Mouse (Mus musculus) embryonic facial prominence, embryonic 10.5 days (tissue): ENCODE measurements around the gene Mab21l2. TPM values are rescaled to one million over a fixed set of nuclear protein-coding genes. Genes with fewer than 3 reads are reported as not detected.

ENCODE experiments used
- DNase-seq: peaks from one replicate; pipeline ENCODE4 v3.0.0-alpha.2; 2017; ENCODE audit warnings: low spot score
- H3K27ac ChIP-seq: fragments of 300-500 bp; sonication (generic); replicated peaks from 2 replicates; pipeline ENCODE4 v1.5.1; 2016; ENCODE audit warnings: mild to moderate bottlenecking
- H3K27me3 ChIP-seq: fragments of 300-500 bp; sonication (generic); replicated peaks from 2 replicates; pipeline ENCODE4 v1.6.1; 2016; ENCODE audit warnings: low read depth, mild to moderate bottlenecking; ENCODE audit not compliant: poor library complexity, severe bottlenecking
- H3K36me3 ChIP-seq: fragments of 300-500 bp; sonication (generic); replicated peaks from 2 replicates; pipeline ENCODE4 v1.6.1; 2016; ENCODE audit warnings: mild to moderate bottlenecking, moderate library complexity
- H3K4me1 ChIP-seq: fragments of 300-500 bp; sonication (generic); 2 replicates; pipeline ENCODE4 v1.6.1; 2016
- H3K4me3 ChIP-seq: fragments of 300-500 bp; sonication (generic); 2 replicates; pipeline ENCODE4 v1.5.1; 2016; ENCODE audit warnings: mild to moderate bottlenecking, moderate library complexity
- H3K9me3 ChIP-seq: fragments of 300-500 bp; sonication (generic); 2 replicates; pipeline ENCODE4 v1.6.1; 2016; ENCODE audit warnings: mild to moderate bottlenecking
- WGBS: fragments of 180-500 bp; shearing (Covaris S2); methylation state at CpG from one replicate; pipeline ENCODE4 v1.1.7; 2016; 5-methylcytosine and 5-hydroxymethylcytosine counted together
- polyA plus RNA-seq: library from polyadenylated mRNA; unstranded; fragments of >200 nt; fragmentation: Nextera tagmentation; extraction: Ambion mirVana; gene quantifications from 2 replicates; pipeline ENCODE4 v1.2.1, GENCODE M21; 2016

Mab21l2 gene
- polyA plus RNA-seq, 1 experiment from 2014 or later, result 134 TPM

GRCm38 (mm10) chr3:86550301-86551010 is 2.0 kb upstream of the Mab21l2 start:
- DNase-seq, result peak; percentile 76
- peaks cover 90% of the 10 kb centered on the region for H3K27me3 ChIP-seq
- peaks cover 7% of the 10 kb centered on the region; the same call in 1 of the 2 replicates for H3K36me3 ChIP-seq
- H3K4me1 ChIP-seq, result peaks cover 61% of the 10 kb centered on the region
- peak overlapping the region; percentile 83 for H3K4me3 ChIP-seq
- H3K9me3 ChIP-seq, result no peaks in the 10 kb centered on the region
- peak overlapping the region; percentile 88 for H3K27ac ChIP-seq
- 3% methylated on average over 22 of the region's 22 CpGs for WGBS

DNA sequence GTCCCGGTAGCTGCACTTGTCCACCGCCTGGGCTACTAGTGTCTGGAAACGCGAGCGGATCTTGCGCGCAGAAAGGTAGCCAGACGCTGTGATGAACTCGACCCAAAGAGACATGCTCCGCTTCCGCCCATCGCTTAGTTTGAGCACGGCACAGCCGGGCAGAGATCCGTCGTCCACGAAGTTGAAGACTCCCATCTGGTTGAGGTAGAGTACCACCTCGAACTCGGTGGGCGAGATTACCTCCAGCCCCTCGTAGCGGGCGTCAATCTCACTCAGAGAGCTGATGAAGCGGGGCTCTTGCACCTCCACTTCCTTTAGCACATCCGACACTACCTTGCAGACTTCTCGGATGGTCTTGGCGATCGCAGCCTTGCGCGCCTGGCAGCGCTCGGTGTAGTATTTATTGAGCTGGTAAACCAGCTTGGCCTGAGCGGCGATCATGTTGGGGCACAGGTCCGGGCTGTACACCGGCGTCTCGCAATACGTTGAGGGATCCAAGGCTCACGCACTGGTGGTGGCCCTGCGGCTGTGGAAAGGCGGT is 1.1 kb downstream of the Mab21l2 start:
- Histone ChIP-seq H3K27ac (peak overlapping the region; percentile 97), H3K9me3 (no peaks in the 10 kb centered on the region), H3K4me1 (peaks cover 57% of the 10 kb centered on the region), H3K27me3 (peaks cover 83% of the 10 kb centered on the region), H3K4me3 (peak overlapping the region; percentile 83), H3K36me3 (peaks cover 7% of the 10 kb centered on the region; the same call in 1 of the 2 replicates)
- under 1% methylated on average over 42 of the region's 42 CpGs for WGBS
- DNase-seq, result peak; percentile 65

DNA sequence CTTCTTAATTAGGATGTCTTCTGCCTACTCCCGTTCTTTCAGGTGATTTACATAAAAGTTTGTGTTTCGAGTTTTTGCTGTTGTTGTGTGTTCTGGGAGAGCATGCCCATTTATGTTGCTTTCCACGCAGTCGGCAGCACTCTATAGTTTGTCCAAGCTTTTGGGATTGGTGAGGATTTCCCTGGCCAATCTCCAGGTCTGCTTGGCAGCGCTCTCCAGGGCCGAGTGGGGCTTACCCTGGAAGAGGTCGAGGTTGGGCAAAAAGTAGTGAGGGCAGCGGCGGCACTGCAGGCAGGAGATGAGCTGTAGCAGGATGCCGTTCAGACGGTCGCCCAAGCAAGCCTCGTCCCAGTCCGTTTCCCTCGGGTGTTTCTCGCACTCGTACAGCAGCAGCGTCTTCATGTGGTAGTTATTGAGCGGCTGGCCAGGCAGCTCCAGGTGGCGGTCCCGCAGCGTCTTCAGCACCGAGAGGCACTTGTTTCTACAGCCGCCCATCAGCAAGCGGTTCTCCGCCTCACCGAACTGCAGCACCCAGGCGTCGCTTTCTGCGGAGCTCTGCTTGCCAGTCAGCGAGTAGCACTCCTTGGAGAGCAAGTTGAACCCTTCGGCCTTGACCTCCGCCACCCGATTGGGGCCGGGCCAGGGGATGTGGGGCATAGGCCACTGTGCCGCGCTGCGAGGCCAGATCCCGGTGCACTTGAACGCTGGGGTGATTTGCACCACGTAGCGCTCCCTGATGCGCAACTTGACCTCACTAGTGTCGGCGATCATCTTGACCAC is 1.8 kb downstream of the Mab21l2 start:
- H3K36me3 ChIP-seq, result peaks cover 7% of the 10 kb centered on the region; the same call in 1 of the 2 replicates
- peaks cover 83% of the 10 kb centered on the region for H3K27me3 ChIP-seq
- peak overlapping the region; percentile 97 for H3K27ac ChIP-seq
- H3K4me3 ChIP-seq, result peak overlapping the region; percentile 83
- under 1% methylated on average over 45 of the region's 45 CpGs for WGBS
- H3K9me3 ChIP-seq, result no peaks in the 10 kb centered on the region
- peak; percentile 74 for DNase-seq
- peaks cover 56% of the 10 kb centered on the region for H3K4me1 ChIP-seq

GRCm38 (mm10) chr3:86545945-86546344 is 2.5 kb downstream of the Mab21l2 start:
- peaks cover 81% of the 10 kb centered on the region for H3K27me3 ChIP-seq
- peaks cover 55% of the 10 kb centered on the region for H3K4me1 ChIP-seq
- peak overlapping the region; percentile 83 for H3K4me3 ChIP-seq
- 20% methylated on average over 5 of the region's 5 CpGs for WGBS
- H3K36me3 ChIP-seq, result peaks cover 7% of the 10 kb centered on the region; the same call in 1 of the 2 replicates
- H3K9me3 ChIP-seq, result no peaks in the 10 kb centered on the region
- peak overlapping the region; percentile 97 for H3K27ac ChIP-seq
- peak; percentile 29 for DNase-seq

GRCm38 (mm10) chr3:86544785-86545184 is 3.6 kb downstream of the Mab21l2 start:
- H3K36me3 ChIP-seq, result peaks cover 7% of the 10 kb centered on the region; the same call in 1 of the 2 replicates
- peak overlapping the region; percentile 78 for H3K27ac ChIP-seq
- H3K9me3 ChIP-seq, result no peaks in the 10 kb centered on the region
- peaks cover 50% of the 10 kb centered on the region for H3K4me1 ChIP-seq
- H3K27me3 ChIP-seq, result peaks cover 72% of the 10 kb centered on the region
- peak overlapping the region; percentile 83 for H3K4me3 ChIP-seq
- peak; percentile 79 for DNase-seq
- WGBS, result 10% methylated on average over 3 of the region's 3 CpGs

- H3K4me3 ChIP-seq, result peak overlapping the region; percentile 83
- peak overlapping the region; percentile 78 for H3K27ac ChIP-seq
- 37% methylated on average over 1 of the region's 1 CpGs for WGBS
- peaks cover 6% of the 10 kb centered on the region; the same call in 1 of the 2 replicates for H3K36me3 ChIP-seq
- DNase-seq, result no peak
- H3K9me3 ChIP-seq, result no peaks in the 10 kb centered on the region
- H3K27me3 ChIP-seq, result peaks cover 43% of the 10 kb centered on the region
- H3K4me1 ChIP-seq, result peaks cover 53% of the 10 kb centered on the region
These were observed 6.5 kb downstream of the Mab21l2 start for GRCm38 (mm10) chr3:86541863-86542397.

GRCm38 (mm10) chr3:86541074-86541614 is 7.3 kb downstream of the Mab21l2 start:
- Histone ChIP-seq H3K27me3 (peaks cover 36% of the 10 kb centered on the region), H3K9me3 (no peaks in the 10 kb centered on the region), H3K4me3 (peak overlapping the region; percentile 83), H3K27ac (peak overlapping the region; percentile 78; the same call in 1 of the 2 replicates), H3K36me3 (no peaks in the 10 kb centered on the region), H3K4me1 (peaks cover 50% of the 10 kb centered on the region)
- 57% methylated on average over 4 of the region's 4 CpGs for WGBS
- DNase-seq, result no peak

DNA sequence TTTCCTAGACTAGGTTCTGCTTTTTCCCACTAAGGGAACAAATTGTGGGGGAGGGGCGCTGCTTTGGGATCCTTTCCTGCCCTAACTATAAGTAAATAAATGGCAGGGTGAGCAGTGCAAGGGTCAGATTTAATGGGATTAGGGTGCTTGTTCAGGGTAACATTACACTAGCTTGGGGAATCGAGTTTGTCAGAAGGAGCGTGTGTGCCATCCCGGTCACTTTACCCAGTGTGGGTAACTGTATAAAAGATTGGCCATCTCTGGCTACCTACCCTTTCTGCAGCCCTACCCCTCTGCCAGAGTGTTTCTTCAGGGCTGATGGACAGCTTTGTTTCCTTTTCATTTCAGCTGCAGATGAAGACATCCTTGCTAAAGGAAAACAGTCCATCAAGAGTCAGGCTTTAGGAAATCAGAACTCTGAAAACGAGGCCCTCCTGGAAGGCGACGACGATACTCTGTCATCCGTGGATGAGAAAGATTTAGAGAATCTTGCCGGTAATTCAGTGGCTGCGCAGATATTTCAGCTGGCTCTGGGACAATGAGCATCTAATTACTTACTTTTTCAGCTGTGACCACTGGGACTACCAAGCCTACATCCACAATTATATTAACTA is 8.8 kb downstream of the Mab21l2 start:
- H3K4me1 ChIP-seq, result peaks cover 50% of the 10 kb centered on the region
- peak; percentile 75 for DNase-seq
- WGBS, result 8% methylated on average over 11 of the region's 11 CpGs
- H3K4me3 ChIP-seq, result peak overlapping the region; percentile 83
- no peaks in the 10 kb centered on the region for H3K36me3 ChIP-seq
- peaks cover 26% of the 10 kb centered on the region for H3K27me3 ChIP-seq
- H3K9me3 ChIP-seq, result no peaks in the 10 kb centered on the region
- peak overlapping the region; percentile 81 for H3K27ac ChIP-seq

- Histone ChIP-seq H3K4me1 (peaks cover 50% of the 10 kb centered on the region), H3K27ac (peak overlapping the region; percentile 81), H3K27me3 (peaks cover 22% of the 10 kb centered on the region), H3K36me3 (no peaks in the 10 kb centered on the region), H3K9me3 (no peaks in the 10 kb centered on the region), H3K4me3 (peak overlapping the region; percentile 83)
- DNase-seq, result peak; percentile 57
- 14% methylated on average over 13 of the region's 13 CpGs for WGBS
These were observed 9.5 kb downstream of the Mab21l2 start for GRCm38 (mm10) chr3:86538645-86539554.

GRCm38 (mm10) chr3:86536751-86537150 is 11.7 kb downstream of the Mab21l2 start:
- peaks cover 54% of the 10 kb centered on the region for H3K4me1 ChIP-seq
- DNase-seq, result peak; percentile 26
- H3K27me3 ChIP-seq, result peaks cover 8% of the 10 kb centered on the region
- whole genome bisulfite sequencing, result 44% methylated on average over 1 of the region's 1 CpGs
- H3K9me3 ChIP-seq, result no peaks in the 10 kb centered on the region
- no peak overlapping the region for H3K4me3 ChIP-seq
- no peaks in the 10 kb centered on the region for H3K36me3 ChIP-seq
- H3K27ac ChIP-seq, result no peak overlapping the region
